Mouse (Mus musculus) CH12.LX (cell line): ENCODE results near the gene Clpp. TPM values are rescaled to one million over a fixed set of nuclear protein-coding genes. Genes with fewer than 3 reads are reported as not detected.

Experiments used
- DNase-seq: peaks from one replicate; pipeline ENCODE4 v3.0.0-alpha.2; 2013; ENCODE audit errors: extremely low read depth
- H3K27ac ChIP-seq: 2 replicates; pipeline ENCODE4 v1.5.1; 2012; ENCODE audit warnings: low read depth, mild to moderate bottlenecking, control low read depth, moderate library complexity; ENCODE audit not compliant: insufficient read depth
- H3K27me3 ChIP-seq: replicated peaks from 2 replicates; pipeline ENCODE3; 2012; ENCODE audit warnings: inconsistent platforms
- H3K36me3 ChIP-seq, 2 experiments: replicated peaks in 1 of 2; 2 replicates each; pipeline versions ENCODE3 to v1.6.1; 2012; ENCODE audit warnings: inconsistent platforms in 1 of 2, low read length in 1 of 2, mild to moderate bottlenecking in 1 of 2, mixed read lengths in 1 of 2, moderate library complexity in 1 of 2; ENCODE audit not compliant: control insufficient read depth in 1 of 2, insufficient read depth in 1 of 2
- H3K4me1 ChIP-seq, 2 experiments: 2 replicates each; pipeline ENCODE4 v1.6.1; 2012; ENCODE audit warnings: inconsistent platforms in 1 of 2, moderate library complexity in 1 of 2; ENCODE audit not compliant: insufficient read depth in 2 of 2, control insufficient read depth in 1 of 2
- H3K4me2 ChIP-seq: 2 replicates; pipeline ENCODE4 v1.6.1; 2012; ENCODE audit warnings: low read depth, mild to moderate bottlenecking, control low read depth; ENCODE audit not compliant: poor library complexity, insufficient read depth, severe bottlenecking
- H3K4me3 ChIP-seq, 3 experiments: fragments of 150-350 bp in 1 of 3; sonication (generic) in 1 of 3; replicated peaks in 1 of 3; 2 replicates each; pipeline versions ENCODE3 to v1.5.1; 2011 to 2012; ENCODE audit warnings: low read depth in 2 of 3, low read length in 2 of 3, mild to moderate bottlenecking in 2 of 3, moderate library complexity in 2 of 3, control low read depth in 1 of 3, improper control_type of control experiment in 1 of 3, inconsistent platforms in 1 of 3, mixed read lengths in 1 of 3; ENCODE audit not compliant: poor library complexity in 1 of 3
- H3K79me2 ChIP-seq: replicated peaks from 2 replicates; pipeline ENCODE4 v1.6.1; 2012; ENCODE audit warnings: mild to moderate bottlenecking, moderate library complexity; ENCODE audit not compliant: control insufficient read depth, poor library complexity, insufficient read depth, severe bottlenecking; ENCODE audit errors: extremely low read depth
- H3K9ac ChIP-seq: 2 replicates; pipeline ENCODE4 v1.6.1; 2012; ENCODE audit warnings: low read depth, mild to moderate bottlenecking, control low read depth, moderate library complexity; ENCODE audit not compliant: insufficient read depth
- H3K9me3 ChIP-seq: replicated peaks from 2 replicates; pipeline ENCODE3; 2012; ENCODE audit warnings: low read length, inconsistent platforms, mixed read lengths
- CHD1 ChIP-seq: IDR thresholded peaks from 2 replicates; pipeline ENCODE4 v1.6.1; 2012; ENCODE audit warnings: low read depth, low read length, improper control_type of control experiment, inconsistent platforms
- CHD2 ChIP-seq: IDR thresholded peaks from 2 replicates; pipeline ENCODE4 v1.6.1; 2011; ENCODE audit warnings: low read length, improper control_type of control experiment
- EP300 ChIP-seq: IDR thresholded peaks from 2 replicates; pipeline ENCODE4 v1.6.1; 2011; ENCODE audit warnings: low read length, improper control_type of control experiment
- JUN ChIP-seq: IDR thresholded peaks from 2 replicates; pipeline ENCODE4 v1.6.1; 2011; ENCODE audit warnings: low read depth, mild to moderate bottlenecking, low read length, improper control_type of control experiment, moderate library complexity; ENCODE audit not compliant: insufficient read depth
- JUND ChIP-seq: conservative IDR thresholded peaks from 2 replicates; pipeline ENCODE4 v1.6.1; 2011; ENCODE audit warnings: low read depth, low read length, improper control_type of control experiment
- KAT2A ChIP-seq: IDR thresholded peaks from 2 replicates; pipeline ENCODE4 v1.6.1; 2012; ENCODE audit warnings: low read length, improper control_type of control experiment, inconsistent platforms; ENCODE audit not compliant: insufficient replicate concordance
- MAFK ChIP-seq: IDR thresholded peaks from 2 replicates; pipeline ENCODE4 v1.6.1; 2011; ENCODE audit warnings: low read length, improper control_type of control experiment; ENCODE audit not compliant: insufficient replicate concordance
- MAZ ChIP-seq: IDR thresholded peaks from 2 replicates; pipeline ENCODE4 v1.6.1; 2012; ENCODE audit warnings: low read depth, mild to moderate bottlenecking, inconsistent platforms, low read length, improper control_type of control experiment, moderate library complexity
- MXI1 ChIP-seq: IDR thresholded peaks from 2 replicates; pipeline ENCODE4 v1.6.1; 2011; ENCODE audit warnings: mild to moderate bottlenecking, low read depth, low read length, improper control_type of control experiment
- NRF1 ChIP-seq: IDR thresholded peaks from 2 replicates; pipeline ENCODE4 v1.6.1; 2014; ENCODE audit warnings: low read depth, mild to moderate bottlenecking, inconsistent platforms, low read length, improper control_type of control experiment, moderate library complexity
- POLR2A ChIP-seq: IDR thresholded peaks from 2 replicates; pipeline ENCODE4 v1.6.1; 2011; ENCODE audit warnings: low read depth, mild to moderate bottlenecking, improper control_type of control experiment, low read length
- SIN3A ChIP-seq: IDR thresholded peaks from 2 replicates; pipeline ENCODE4 v1.6.1; 2012; ENCODE audit warnings: low read length, improper control_type of control experiment, inconsistent platforms
- SMC3 ChIP-seq: IDR thresholded peaks from 2 replicates; pipeline ENCODE4 v1.6.1; 2011; ENCODE audit warnings: low read depth, low read length, improper control_type of control experiment
- TCF12 ChIP-seq: IDR thresholded peaks from 2 replicates; pipeline ENCODE4 v1.6.1; 2014; ENCODE audit warnings: low read depth, mild to moderate bottlenecking, inconsistent platforms, low read length, improper control_type of control experiment
- UBTF ChIP-seq: IDR thresholded peaks from 2 replicates; pipeline ENCODE4 v1.6.1; 2012; ENCODE audit warnings: low read depth, mild to moderate bottlenecking, inconsistent platforms, low read length, improper control_type of control experiment, moderate library complexity
- ZKSCAN1 ChIP-seq: IDR thresholded peaks from 2 replicates; pipeline ENCODE4 v1.6.1; 2012; ENCODE audit warnings: low read depth, inconsistent platforms, low read length, improper control_type of control experiment, borderline replicate concordance
- dilution Hi-C: fragments of 300-500 bp; cut with MboI; formaldehyde crosslinking; loops from 2 replicates; pipeline ENCODE4 v1.14.3; 2020; ENCODE audit warnings: low sequenced_read_pairs; ENCODE audit not compliant: extremely low pct_unique_long_range_greater_than_20kb, extremely low pct_ligation_motif_present
- in situ Hi-C: fragments of 300-500 bp; cut with MboI; formaldehyde crosslinking; loops from 3 replicates; pipeline ENCODE4 v1.14.3; 2019; ENCODE audit warnings: low sequenced_read_pairs, low pct_ligation_motif_present, low pct_unique_long_range_greater_than_20kb, mixed read lengths
- polyA plus RNA-seq: library from polyadenylated mRNA; unstranded; fragments of >175 nt; gene quantifications from 2 replicates; pipeline ENCODE4 v1.2.1, GENCODE M21; 2012; ENCODE audit warnings: low read depth; ENCODE audit not compliant: insufficient read length
- total RNA-seq, 2 experiments: library from RNA; depleted of rRNA; stranded (reverse); fragments of 300-350 nt in 1 of 2; fragments of >200 nt in 1 of 2; gene quantifications; 2 replicates each; pipeline ENCODE4 v1.2.3; 2012 to 2014

Gene Clpp
- total and polyA plus RNA-seq, 3 experiments: 114 to 166 (median 117) TPM

- no peak overlapping the region for H3K4me2 ChIP-seq
- no peaks in the 10 kb centered on the region for H3K36me3 ChIP-seq
- H3K4me3 ChIP-seq: no peak overlapping the region
- in situ Hi-C loops (no loop called here), dilution Hi-C loops (no loop called here)
- H3K79me2 ChIP-seq: no peaks in the 10 kb centered on the region
- H3K27ac ChIP-seq: no peak overlapping the region; the same call in 1 of the 2 replicates
- no peaks in the 10 kb centered on the region for H3K4me1 ChIP-seq
- peaks cover 47% of the 10 kb centered on the region for H3K27me3 ChIP-seq
- no peak for DNase-seq
- no peaks in the 10 kb centered on the region for H3K9me3 ChIP-seq
- H3K9ac ChIP-seq: no peak overlapping the region
- TF ChIP-seq UBTF (no peak), CHD2 (no peak), MXI1 (no peak), SMC3 (no peak), TCF12 (no peak), NRF1 (no peak), CHD1 (no peak), EP300 (no peak), MAFK (no peak), JUN (no peak), MAZ (no peak), POLR2A (no peak), ZKSCAN1 (no peak), KAT2A (no peak)
Measured at GRCm38 (mm10) chr17:56970081-56970480, 20.0 kb upstream of the Clpp start.

GRCm38 (mm10) chr17:56973956-56974707, 16.0 kb upstream of the Clpp start:
- in situ Hi-C loops: no loop called here

More at GRCm38 (mm10) chr17:56973956-56974707, 16.0 kb upstream of the Clpp start:
- Histone ChIP-seq H3K9ac (no peak overlapping the region), H3K36me3 (no peaks in the 10 kb centered on the region), H3K4me2 (no peak overlapping the region), H3K4me3 (no peak overlapping the region), H3K79me2 (no peaks in the 10 kb centered on the region), H3K4me1 (no peaks in the 10 kb centered on the region), H3K9me3 (no peaks in the 10 kb centered on the region), H3K27ac (no peak overlapping the region), H3K27me3 (peaks cover 28% of the 10 kb centered on the region)
- TF ChIP-seq SIN3A: no peak
- TF ChIP-seq JUND: no peak
- TF ChIP-seq CHD1: no peak
- dilution Hi-C loops: no loop called here
- DNase-seq: no peak
